Mouse (Mus musculus) layer of hippocampus, adult 9-10 months (tissue): Measurements from ENCODE around the gene Haus8.
"Not testable (repeated sequence)": the region's sequence is repeated elsewhere in the genome, so short reads cannot be mapped to it uniquely, and the experiment has no call there.

ENCODE experiments used
- DNase-seq: peaks from one replicate; pipeline ENCODE4 v3.0.0; 2022; ENCODE audit warnings: low spot score

Haus8 gene

GRCm38 (mm10) chr8:71286223-71286622 is 13.5 kb upstream of the Haus8 start:
- DNase-seq: not testable (repeated sequence)

- DNase-seq: no peak
These were observed 9.9 kb upstream of the Haus8 start for GRCm38 (mm10) chr8:71282621-71283020.

- DNase-seq: not testable (repeated sequence)
These were observed 9.0 kb upstream of the Haus8 start for GRCm38 (mm10) chr8:71281731-71282130.

- DNase-seq: not testable (repeated sequence)
These were observed 6.7 kb upstream of the Haus8 start for GRCm38 (mm10) chr8:71279409-71279808.

- no peak for DNase-seq
These were observed 3.4 kb upstream of the Haus8 start for GRCm38 (mm10) chr8:71276166-71276565.

- DNase-seq: no peak
These were observed 1.7 kb upstream of the Haus8 start for GRCm38 (mm10) chr8:71274478-71274877.

- no peak for DNase-seq
These were observed 397 bp upstream of the Haus8 start for GRCm38 (mm10) chr8:71273151-71273510.

- DNase-seq: no peak
These were observed 1.1 kb downstream of the Haus8 start for GRCm38 (mm10) chr8:71271630-71272029.

- DNase-seq: not testable (repeated sequence)
These were observed 4.4 kb downstream of the Haus8 start for GRCm38 (mm10) chr8:71268286-71268685.

- no peak for DNase-seq
These were observed 5.0 kb downstream of the Haus8 start for GRCm38 (mm10) chr8:71267690-71268089.

GRCm38 (mm10) chr8:71261234-71261633 is 11.5 kb downstream of the Haus8 start:
- DNase-seq: no peak

- DNase-seq: no peak
These were observed 16.0 kb downstream of the Haus8 start for GRCm38 (mm10) chr8:71256545-71257232.

GRCm38 (mm10) chr8:71248203-71248602 is 24.5 kb downstream of the Haus8 start:
- DNase-seq: no peak

GRCm38 (mm10) chr8:71242757-71243156 is 30.0 kb downstream of the Haus8 start:
- DNase-seq: no peak

GRCm38 (mm10) chr8:71224560-71224959 is 48.2 kb downstream of the Haus8 start:
- DNase-seq: no peak

GRCm38 (mm10) chr8:71214266-71214665 is 58.5 kb downstream of the Haus8 start:
- DNase-seq: not testable (repeated sequence)

GRCm38 (mm10) chr8:71205541-71205967 is 67.2 kb downstream of the Haus8 start:
- peak; percentile 4 for DNase-seq
